Mouse (Mus musculus) mouse embryonic stem cell (cell line): ENCODE results near the gene Cers3.

Experiments
- in situ Hi-C, 2 experiments: fragments of 300-500 bp; cut with MboI; formaldehyde crosslinking; loops; 1 replicate in 1 of 2; 3 replicates in 1 of 2; pipeline ENCODE4 v1.14.3; 2019 to 2020; ENCODE audit warnings: low sequenced_read_pairs in 2 of 2, low pct_unique_long_range_greater_than_20kb in 1 of 2, mixed read lengths in 1 of 2; ENCODE audit not compliant: unreplicated experiment in 1 of 2

Gene Cers3

GRCm38 (mm10) chr7:66813172-66813571 lies 69.9 kb downstream of the Cers3 start:
- in situ Hi-C loops: loop anchor here in 1 of 2 experiments (25.0 kb wide), 1 partner anchor 824 kb away; the partner anchor contains the start of genes Lrrc28 and Ttc23

- in situ Hi-C loops: loop anchor here in 1 of 2 experiments (25.0 kb wide), 1 partner anchor 822 kb away; the partner anchor contains the start of genes Lrrc28 and Ttc23
Observed at GRCm38 (mm10) chr7:66815526-66815925, 72.2 kb downstream of the Cers3 start.

- in situ Hi-C loops: loop anchor here (10.0 to 25.0 kb wide), 2 partner anchors 385 to 817 kb away; partner anchors contain the start of genes Lrrc28 (in 1 of the 2) and Ttc23 (in 1 of the 2)
Observed at GRCm38 (mm10) chr7:66820034-66820433, 76.7 kb downstream of the Cers3 start.

- in situ Hi-C loops: loop anchor here in 1 of 2 experiments (25.0 kb wide), 1 partner anchor 806 kb away; the partner anchor contains the start of genes Lrrc28 and Ttc23
Observed at GRCm38 (mm10) chr7:66830803-66831202, 87.5 kb downstream of the Cers3 start.

GRCm38 (mm10) chr7:66831295-66831694 lies 88.0 kb downstream of the Cers3 start:
- in situ Hi-C loops: loop anchor here in 1 of 2 experiments (25.0 kb wide), 1 partner anchor 806 kb away; the partner anchor contains the start of genes Lrrc28 and Ttc23

- in situ Hi-C loops: loop anchor here in 1 of 2 experiments (25.0 kb wide), 1 partner anchor 798 kb away; the partner anchor contains the start of genes Lrrc28 and Ttc23
Observed at GRCm38 (mm10) chr7:66839463-66840007, 96.2 kb downstream of the Cers3 start, which contains the start of gene Adamts17. TSS of gene Adamts17 (plus strand) at chr7:66839735.

- in situ Hi-C loops: loop anchor here in 1 of 2 experiments (25.0 kb wide), 1 partner anchor 797 kb away; the partner anchor contains the start of genes Lrrc28 and Ttc23
Observed at GRCm38 (mm10) chr7:66840008-66840719, 96.9 kb downstream of the Cers3 start.

GRCm38 (mm10) chr7:66841165-66841564 lies 97.9 kb downstream of the Cers3 start:
- in situ Hi-C loops: loop anchor here in 1 of 2 experiments (25.0 kb wide), 1 partner anchor 796 kb away; the partner anchor contains the start of genes Lrrc28 and Ttc23

GRCm38 (mm10) chr7:66842021-66842420 lies 98.7 kb downstream of the Cers3 start:
- in situ Hi-C loops: loop anchor here in 1 of 2 experiments (25.0 kb wide), 1 partner anchor 795 kb away; the partner anchor contains the start of genes Lrrc28 and Ttc23

GRCm38 (mm10) chr7:66843846-66844245 lies 100.5 kb downstream of the Cers3 start:
- in situ Hi-C loops: loop anchor here in 1 of 2 experiments (25.0 kb wide), 1 partner anchor 793 kb away; the partner anchor contains the start of genes Lrrc28 and Ttc23

- in situ Hi-C loops: loop anchor here in 1 of 2 experiments (25.0 kb wide), 1 partner anchor 791 kb away; the partner anchor contains the start of genes Lrrc28 and Ttc23
Observed at GRCm38 (mm10) chr7:66846582-66846981, 103.3 kb downstream of the Cers3 start.

GRCm38 (mm10) chr7:66847299-66847698 lies 104.0 kb downstream of the Cers3 start:
- in situ Hi-C loops: loop anchor here in 1 of 2 experiments (25.0 kb wide), 1 partner anchor 790 kb away; the partner anchor contains the start of genes Lrrc28 and Ttc23

- in situ Hi-C loops: loop anchor here in 1 of 2 experiments (25.0 kb wide), 1 partner anchor 788 kb away; the partner anchor contains the start of genes Lrrc28 and Ttc23
Observed at GRCm38 (mm10) chr7:66849316-66849715, 106.0 kb downstream of the Cers3 start.

GRCm38 (mm10) chr7:66852164-66852563 lies 108.9 kb downstream of the Cers3 start:
- in situ Hi-C loops: no loop called here

- in situ Hi-C loops: no loop called here
Observed at GRCm38 (mm10) chr7:66857610-66858009, 114.3 kb downstream of the Cers3 start.

GRCm38 (mm10) chr7:66858247-66859075 lies 115.2 kb downstream of the Cers3 start:
- in situ Hi-C loops: no loop called here

GRCm38 (mm10) chr7:66859220-66859619 lies 115.9 kb downstream of the Cers3 start:
- in situ Hi-C loops: no loop called here
